Mouse (Mus musculus) kidney, postnatal 0 days (tissue): ENCODE measurements around the gene Med24. TPM values are rescaled to one million over a fixed set of nuclear protein-coding genes. Genes with fewer than 3 reads are reported as not detected.
A peak's percentile ranks its signal among the peaks of the same experiment; 100 is the strongest.
"Not testable (repeated sequence)": the region's sequence is repeated elsewhere in the genome, so short reads cannot be mapped to it uniquely, and the experiment has no call there.

ENCODE experiments used
- ATAC-seq: fragments of 200-750 bp; cut with Nextera tagmentation; replicated peaks from 2 replicates; pipeline ENCODE4 v1.8.0; 2017; ENCODE audit warnings: low read depth, moderate number of reproducible peaks, moderate TSS enrichment, moderate library complexity; ENCODE audit not compliant: low FRiP score
- DNase-seq: peaks from one replicate; pipeline ENCODE4 v3.0.0-alpha.2; 2016; ENCODE audit warnings: low spot score
- H3K27ac ChIP-seq: fragments of 300-500 bp; sonication (generic); 2 replicates; pipeline ENCODE4 v1.5.1; 2014; ENCODE audit warnings: mild to moderate bottlenecking
- H3K27me3 ChIP-seq: fragments of 300-500 bp; sonication (generic); 2 replicates; pipeline ENCODE4 v1.6.1; 2014; ENCODE audit warnings: low read length, mixed read lengths; ENCODE audit not compliant: insufficient read depth
- H3K36me3 ChIP-seq: fragments of 300-500 bp; sonication (generic); 2 replicates; pipeline ENCODE4 v1.6.1; 2014; ENCODE audit warnings: low read length, mixed read lengths; ENCODE audit not compliant: insufficient read depth
- H3K4me1 ChIP-seq: fragments of 300-500 bp; sonication (generic); replicated peaks from 2 replicates; pipeline ENCODE4 v1.6.1; 2014; ENCODE audit warnings: antibody characterized with exemption, low read length, mixed read lengths; ENCODE audit not compliant: insufficient read depth
- H3K4me2 ChIP-seq: fragments of 300-500 bp; sonication (generic); 2 replicates; pipeline ENCODE4 v1.6.1; 2014; ENCODE audit warnings: mild to moderate bottlenecking, low read length, moderate library complexity, mixed read lengths
- H3K4me3 ChIP-seq: fragments of 300-500 bp; sonication (generic); replicated peaks from 2 replicates; pipeline ENCODE4 v1.5.1; 2014; ENCODE audit warnings: low read depth, low read length
- H3K9ac ChIP-seq: fragments of 300-500 bp; sonication (generic); 2 replicates; pipeline ENCODE4 v1.6.1; 2014; ENCODE audit warnings: low read depth, low read length
- H3K9me3 ChIP-seq: fragments of 300-500 bp; sonication (generic); replicated peaks from 2 replicates; pipeline ENCODE4 v1.6.1; 2016; ENCODE audit warnings: low read length, inconsistent platforms, mixed read lengths
- CTCF ChIP-seq: IDR thresholded peaks from 2 replicates; pipeline ENCODE4 v1.5.1; 2016; ENCODE audit warnings: antibody characterized with exemption, low read depth, mild to moderate bottlenecking, moderate library complexity
- WGBS: fragments of 180-500 bp; shearing (Covaris S2); extraction: QIAGEN DNeasy Blood & Tissue Kit; methylation state at CpG from one replicate; pipeline ENCODE4 v1.1.7; 2014; 5-methylcytosine and 5-hydroxymethylcytosine counted together
- polyA plus RNA-seq: library from polyadenylated mRNA; unstranded; fragments of >200 nt; fragmentation: Nextera tagmentation; extraction: Ambion mirVana; gene quantifications from 2 replicates; pipeline ENCODE4 v1.2.1, GENCODE M21; 2015

The Med24 gene
- polyA plus RNA-seq, 1 experiment from 2014 or later: 38.3 TPM

GRCm38 (mm10) chr11:98681786-98682745 lies 47.2 kb downstream of the Med24 start, which contains the start of gene Psmd3:
Gene Psmd3, plus strand, starts transcription at chr11:98682554.
- peak; percentile 70 for TF ChIP-seq CTCF
- Histone ChIP-seq H3K9ac (peak within 1 kb of the TSS; percentile 99), H3K4me3 (peak within 1 kb of the TSS; percentile 99), H3K4me2 (peak within 1 kb of the TSS; percentile 62), H3K27me3 (no peaks in the 10 kb centered on the region), H3K4me1 (0 out of 2 replicates have a peak, but pooled peaks cover 3% of the 10 kb centered on the region), H3K27ac (peak within 1 kb of the TSS; percentile 93), H3K36me3 (peaks cover 19% of the 10 kb centered on the region; the same call in 1 of the 2 replicates), H3K9me3 (no peaks in the 10 kb centered on the region)
- peak; percentile 92 for ATAC-seq
- WGBS: 4% methylated on average over 45 of the region's 45 CpGs
- peak; percentile 100 for DNase-seq

GRCm38 (mm10) chr11:98681186-98681585 lies 48.0 kb downstream of the Med24 start:
- no peak overlapping the region for H3K27ac ChIP-seq
- TF ChIP-seq CTCF: no peak
- H3K9ac ChIP-seq: no peak overlapping the region
- 88% methylated on average over 4 of the region's 4 CpGs for WGBS
- no peak for DNase-seq
- H3K4me2 ChIP-seq: no peak overlapping the region
- no peaks in the 10 kb centered on the region for H3K9me3 ChIP-seq
- 0 out of 2 replicates have a peak, but pooled peaks cover 3% of the 10 kb centered on the region for H3K4me1 ChIP-seq
- H3K36me3 ChIP-seq: peaks cover 10% of the 10 kb centered on the region; the same call in 1 of the 2 replicates
- ATAC-seq: no peak
- H3K4me3 ChIP-seq: no peak overlapping the region
- H3K27me3 ChIP-seq: no peaks in the 10 kb centered on the region

- H3K9me3 ChIP-seq, H3K4me1 ChIP-seq, H3K4me2 ChIP-seq, H3K4me3 ChIP-seq, ATAC-seq, H3K9ac ChIP-seq, H3K36me3 ChIP-seq, H3K27me3 ChIP-seq, H3K27ac ChIP-seq, DNase-seq: not testable (repeated sequence)
- WGBS: 94% methylated on average over 4 of the region's 4 CpGs
These were observed 48.6 kb downstream of the Med24 start for GRCm38 (mm10) chr11:98680595-98680994.

- H3K27ac ChIP-seq: no peak overlapping the region
- ATAC-seq (no peak), DNase-seq (no peak)
- H3K9ac ChIP-seq: no peak overlapping the region
- no peaks in the 10 kb centered on the region for H3K9me3 ChIP-seq
- H3K36me3 ChIP-seq: no peaks in the 10 kb centered on the region
- 100% methylated on average over 1 of the region's 1 CpGs for WGBS
- H3K4me1 ChIP-seq: 0 out of 2 replicates have a peak, but pooled peaks cover 3% of the 10 kb centered on the region
- peak; percentile 27; the same call in 1 of the 2 replicates for TF ChIP-seq CTCF
- H3K27me3 ChIP-seq: no peaks in the 10 kb centered on the region
- no peak overlapping the region for H3K4me2 ChIP-seq
- no peak overlapping the region for H3K4me3 ChIP-seq
These were observed 49.2 kb downstream of the Med24 start for GRCm38 (mm10) chr11:98680023-98680422.

GRCm38 (mm10) chr11:98675829-98676363 lies 53.3 kb downstream of the Med24 start:
- ATAC-seq (no peak), DNase-seq (no peak)
- Histone ChIP-seq H3K27me3 (no peaks in the 10 kb centered on the region), H3K4me2 (no peak overlapping the region), H3K4me3 (no peak overlapping the region), H3K27ac (no peak overlapping the region), H3K9me3 (no peaks in the 10 kb centered on the region), H3K36me3 (no peaks in the 10 kb centered on the region), H3K9ac (0 out of 2 replicates have a peak overlapping the region, but pooled peaks have one; percentile 13), H3K4me1 (no peaks in the 10 kb centered on the region)
- no peak for TF ChIP-seq CTCF
- WGBS: 13% methylated on average over 7 of the region's 7 CpGs

GRCm38 (mm10) chr11:98673136-98673535 lies 56.1 kb downstream of the Med24 start:
- 3% methylated on average over 6 of the region's 7 CpGs for WGBS
- DNase-seq: peak; percentile 84
- H3K27me3 ChIP-seq, H3K27ac ChIP-seq, H3K4me3 ChIP-seq, H3K4me2 ChIP-seq, H3K9ac ChIP-seq, H3K9me3 ChIP-seq, H3K36me3 ChIP-seq, H3K4me1 ChIP-seq: not testable (repeated sequence)
- TF ChIP-seq CTCF: peak; percentile 71
- peak; percentile 51; the same call in 1 of the 2 replicates for ATAC-seq
